Mouse (Mus musculus): ENCODE measurements at regions not wholly inside any gene's neighbourhood (a gene's known extent, or its start where the extent isn't known, plus 50 kb on each side); places are given as distances from the start of the nearest gene placed in this dataset.

DNA sequence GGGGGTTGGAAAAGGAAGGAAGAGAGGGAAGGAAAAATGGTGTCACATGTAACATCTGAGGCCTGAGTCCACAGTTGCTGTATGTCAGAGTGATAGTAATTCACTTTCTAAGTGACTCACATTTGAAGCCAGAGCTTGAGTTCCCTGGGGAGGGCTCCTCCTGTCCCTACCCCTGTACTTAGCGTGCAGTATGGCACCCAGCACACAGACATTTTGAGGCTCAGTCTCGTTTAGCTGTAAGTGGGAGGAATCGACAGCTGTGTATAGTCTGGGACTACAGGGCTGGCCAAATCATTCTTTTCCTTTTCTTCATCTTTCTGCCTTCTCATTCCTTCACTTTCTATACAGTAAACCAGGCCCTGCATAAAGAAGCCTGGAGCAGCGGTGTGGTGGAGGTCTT is 202.4 kb upstream of the Sall1 start:
- no peaks in the 10 kb centered on the region for H3K79me2 ChIP-seq (replicated peaks; ENCODE audit: control insufficient read depth, insufficient read depth, low read length)
- H3K9ac ChIP-seq (ENCODE audit: low read depth, low read length) = no peak overlapping the region
- intact Hi-C loops (cut with DNase I) = no loop called here
- H3K4me1 ChIP-seq (ENCODE audit: control insufficient read depth, insufficient read depth, low read length) = no peaks in the 10 kb centered on the region
- H3K27me3 ChIP-seq (ENCODE audit: control insufficient read depth, insufficient read depth, low read length) = no peaks in the 10 kb centered on the region; the same call in none of the 2 replicates
- no peak overlapping the region for H3K27ac ChIP-seq
- no peaks in the 10 kb centered on the region for H3K36me3 ChIP-seq (ENCODE audit: control insufficient read depth, insufficient read depth, low read length)
- WGBS = 70% methylated on average over 4 of the region's 4 CpGs
- no peak for DNase-seq
- H3K4me3 ChIP-seq = no peak overlapping the region
- no peak for TF ChIP-seq EP300 (IDR thresholded peaks at IDR 0.05; ENCODE audit: insufficient read depth, low read depth, low read length)

DNA sequence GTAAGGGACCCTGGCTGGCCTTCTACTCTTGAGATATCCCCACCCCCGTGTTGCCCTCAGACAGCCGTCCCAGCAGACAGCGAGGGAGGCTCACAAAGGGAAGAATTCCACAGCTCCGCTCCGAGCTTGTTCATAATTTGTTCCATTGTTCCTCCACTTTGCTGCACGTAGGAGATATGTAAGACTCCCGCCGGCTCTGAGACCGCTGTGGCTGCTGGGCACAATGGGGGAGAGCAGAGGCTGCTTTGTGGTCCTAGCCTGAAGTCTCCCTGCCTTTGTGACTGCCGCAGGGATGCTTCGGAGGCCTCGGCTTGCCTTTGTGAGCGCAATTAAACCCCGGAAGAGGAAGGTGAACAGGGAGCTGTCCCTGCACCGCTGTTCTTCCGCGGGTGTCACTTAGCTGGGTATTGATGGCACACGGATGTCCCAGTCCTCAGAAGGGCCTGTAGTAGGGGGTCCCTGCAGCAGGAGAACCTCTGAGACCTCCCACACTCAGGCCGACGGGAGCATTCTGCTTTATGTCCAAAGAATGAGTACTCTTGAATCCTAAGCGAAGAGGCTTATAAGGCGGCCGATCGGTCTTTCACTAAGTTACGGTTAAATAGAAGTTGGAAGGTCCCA is 201.3 kb upstream of the Sall1 start:
- H3K27ac ChIP-seq = no peak overlapping the region
- H3K4me1 ChIP-seq (ENCODE audit: control insufficient read depth, insufficient read depth, low read length) = no peaks in the 10 kb centered on the region
- DNase-seq = no peak
- intact Hi-C loops (cut with DNase I) = no loop called here
- H3K9ac ChIP-seq (ENCODE audit: low read depth, low read length) = no peak overlapping the region
- no peak overlapping the region for H3K4me3 ChIP-seq
- no peaks in the 10 kb centered on the region for H3K36me3 ChIP-seq (ENCODE audit: control insufficient read depth, insufficient read depth, low read length)
- TF ChIP-seq EP300 (IDR thresholded peaks at IDR 0.05; ENCODE audit: insufficient read depth, low read depth, low read length) (no peak), POLR2A (IDR thresholded peaks at IDR 0.05; ENCODE audit: insufficient read depth, low read depth, low read length) (no peak), CTCF (IDR thresholded peaks at IDR 0.05) (no peak)
- H3K79me2 ChIP-seq (replicated peaks; ENCODE audit: control insufficient read depth, insufficient read depth, low read length) = no peaks in the 10 kb centered on the region
- 27% methylated on average over 25 of the region's 25 CpGs for WGBS
- H3K27me3 ChIP-seq (ENCODE audit: control insufficient read depth, insufficient read depth, low read length) = peaks cover 2% of the 10 kb centered on the region

DNA sequence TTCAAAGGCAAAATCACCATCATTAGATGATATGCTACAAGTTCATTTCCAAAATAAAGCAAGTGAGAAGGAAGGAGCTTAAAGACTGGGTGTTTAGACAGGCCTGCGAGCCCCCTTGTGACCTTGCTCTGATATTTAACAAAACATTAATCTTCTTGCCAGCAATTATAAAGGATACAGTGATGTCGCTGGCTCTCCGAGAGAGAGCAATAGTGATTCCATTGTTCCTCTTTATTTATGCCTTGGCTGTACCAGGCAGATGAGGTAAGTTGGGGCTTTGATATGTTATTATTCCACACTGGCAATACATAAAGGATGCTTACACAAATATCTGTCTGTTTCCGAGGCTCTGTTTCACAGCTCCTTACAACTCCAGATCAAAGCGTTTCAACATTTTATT is 197.7 kb upstream of the Sall1 start:
- no peak for DNase-seq
- Histone ChIP-seq H3K27ac (no peak overlapping the region), H3K9ac (ENCODE audit: low read depth, low read length) (no peak overlapping the region), H3K36me3 (ENCODE audit: control insufficient read depth, insufficient read depth, low read length) (no peaks in the 10 kb centered on the region), H3K4me1 (ENCODE audit: control insufficient read depth, insufficient read depth, low read length) (no peaks in the 10 kb centered on the region), H3K79me2 (replicated peaks; ENCODE audit: control insufficient read depth, insufficient read depth, low read length) (no peaks in the 10 kb centered on the region), H3K27me3 (ENCODE audit: control insufficient read depth, insufficient read depth, low read length) (peaks cover 2% of the 10 kb centered on the region), H3K4me3 (no peak overlapping the region)
- WGBS = 58% methylated on average over 5 of the region's 5 CpGs
- intact Hi-C loops (cut with DNase I) = no loop called here
- TF ChIP-seq CTCF (IDR thresholded peaks at IDR 0.05) (no peak), EP300 (IDR thresholded peaks at IDR 0.05; ENCODE audit: insufficient read depth, low read depth, low read length) (no peak), POLR2A (IDR thresholded peaks at IDR 0.05; ENCODE audit: insufficient read depth, low read depth, low read length) (no peak)

DNA sequence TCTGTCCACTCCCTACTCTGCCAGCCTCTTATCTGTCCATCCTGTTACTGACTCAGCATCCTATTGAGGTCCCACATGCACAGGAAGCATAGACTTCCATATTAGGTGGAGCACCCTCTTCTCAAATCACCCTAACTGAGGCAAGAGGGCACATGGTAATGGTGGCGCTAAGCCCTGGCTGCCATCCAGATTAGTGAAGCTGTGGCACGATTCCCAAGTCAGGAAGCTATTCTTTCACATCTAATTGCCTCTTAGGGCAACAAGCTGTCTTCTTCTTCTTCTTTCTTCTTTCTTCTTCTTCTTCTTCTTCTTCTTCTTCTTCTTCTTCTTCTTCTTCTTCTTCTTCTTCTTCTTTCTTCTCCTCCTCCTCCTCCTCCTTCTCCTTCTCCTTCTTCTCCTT is 195.7 kb upstream of the Sall1 start:
- no peak overlapping the region for H3K9ac ChIP-seq (ENCODE audit: low read depth, low read length)
- no peak for DNase-seq
- no peak overlapping the region for H3K27ac ChIP-seq
- intact Hi-C loops (cut with DNase I) = no loop called here
- H3K36me3 ChIP-seq (ENCODE audit: control insufficient read depth, insufficient read depth, low read length) = no peaks in the 10 kb centered on the region
- H3K4me1 ChIP-seq (ENCODE audit: control insufficient read depth, insufficient read depth, low read length) = no peaks in the 10 kb centered on the region
- H3K79me2 ChIP-seq (replicated peaks; ENCODE audit: control insufficient read depth, insufficient read depth, low read length) = no peaks in the 10 kb centered on the region
- no peak overlapping the region for H3K4me3 ChIP-seq
- no peak for TF ChIP-seq POLR2A (IDR thresholded peaks at IDR 0.05; ENCODE audit: insufficient read depth, low read depth, low read length)
- TF ChIP-seq CTCF (IDR thresholded peaks at IDR 0.05) = no peak
- TF ChIP-seq EP300 (IDR thresholded peaks at IDR 0.05; ENCODE audit: insufficient read depth, low read depth, low read length) = no peak
- H3K27me3 ChIP-seq (ENCODE audit: control insufficient read depth, insufficient read depth, low read length) = peaks cover 2% of the 10 kb centered on the region; the same call in 1 of the 2 replicates
- WGBS = 40% methylated on average over 2 of the region's 2 CpGs

DNA sequence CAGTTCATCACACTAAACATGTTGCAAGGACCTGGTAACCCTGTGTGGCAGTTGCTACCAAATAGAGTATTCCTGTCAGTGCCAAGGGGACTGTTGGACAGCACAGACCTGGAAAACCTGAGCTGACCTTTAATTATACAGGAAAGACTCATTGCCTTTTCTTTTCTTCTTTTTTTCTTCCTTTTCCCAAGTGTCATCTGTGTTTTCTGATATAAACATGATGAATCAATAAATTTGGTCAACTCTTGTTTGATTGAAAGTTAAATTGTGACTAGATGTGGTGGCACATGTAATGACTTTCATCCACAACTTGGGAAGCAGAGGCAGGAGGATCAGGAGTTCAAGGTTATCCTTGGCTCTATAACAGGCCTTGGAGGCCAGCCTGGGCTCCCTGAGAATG is 190.1 kb upstream of the Sall1 start:
- no peak for DNase-seq
- Histone ChIP-seq H3K4me3 (no peak overlapping the region), H3K27me3 (ENCODE audit: control insufficient read depth, insufficient read depth, low read length) (no peaks in the 10 kb centered on the region), H3K36me3 (ENCODE audit: control insufficient read depth, insufficient read depth, low read length) (no peaks in the 10 kb centered on the region), H3K79me2 (replicated peaks; ENCODE audit: control insufficient read depth, insufficient read depth, low read length) (no peaks in the 10 kb centered on the region), H3K27ac (no peak overlapping the region), H3K4me1 (ENCODE audit: control insufficient read depth, insufficient read depth, low read length) (no peaks in the 10 kb centered on the region), H3K9ac (ENCODE audit: low read depth, low read length) (no peak overlapping the region)
- intact Hi-C loops (cut with DNase I) = no loop called here
- TF ChIP-seq CTCF (IDR thresholded peaks at IDR 0.05) (no peak), EP300 (IDR thresholded peaks at IDR 0.05; ENCODE audit: insufficient read depth, low read depth, low read length) (no peak), POLR2A (IDR thresholded peaks at IDR 0.05; ENCODE audit: insufficient read depth, low read depth, low read length) (no peak)

DNA sequence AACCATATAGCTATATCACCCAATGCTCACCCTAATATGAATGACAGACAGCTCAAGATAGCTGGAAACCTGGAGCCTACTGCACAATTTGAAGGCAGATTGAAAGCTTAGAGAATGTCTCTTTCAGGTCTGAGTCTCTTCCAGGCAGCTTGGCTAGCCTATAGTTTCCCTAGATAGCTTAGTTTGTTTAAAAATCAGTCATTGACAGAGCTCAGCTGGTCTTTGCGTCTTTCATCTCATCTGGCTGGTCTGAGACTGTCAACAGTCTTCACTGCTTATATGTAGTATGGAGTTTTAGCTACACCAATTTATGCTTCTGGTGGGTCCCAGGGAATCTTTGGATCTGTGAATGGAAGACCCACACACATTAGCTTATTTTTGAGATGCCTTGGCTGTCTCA is 188.4 kb upstream of the Sall1 start:
- intact Hi-C loops (cut with DNase I) = no loop called here
- Histone ChIP-seq H3K36me3 (ENCODE audit: control insufficient read depth, insufficient read depth, low read length) (no peaks in the 10 kb centered on the region), H3K4me3 (no peak overlapping the region), H3K4me1 (ENCODE audit: control insufficient read depth, insufficient read depth, low read length) (no peaks in the 10 kb centered on the region), H3K9ac (ENCODE audit: low read depth, low read length) (no peak overlapping the region), H3K79me2 (replicated peaks; ENCODE audit: control insufficient read depth, insufficient read depth, low read length) (no peaks in the 10 kb centered on the region), H3K27ac (no peak overlapping the region), H3K27me3 (ENCODE audit: control insufficient read depth, insufficient read depth, low read length) (no peaks in the 10 kb centered on the region)
- no peak for DNase-seq
- 58% methylated on average over 1 of the region's 1 CpGs for WGBS
- TF ChIP-seq POLR2A (IDR thresholded peaks at IDR 0.05; ENCODE audit: insufficient read depth, low read depth, low read length) (no peak), EP300 (IDR thresholded peaks at IDR 0.05; ENCODE audit: insufficient read depth, low read depth, low read length) (no peak), CTCF (IDR thresholded peaks at IDR 0.05) (no peak)
